Mouse (Mus musculus) retina, adult 2 months (tissue): ENCODE results near the gene Sp3.
A peak's percentile ranks its signal among the peaks of the same experiment; 100 is the strongest.
"Not testable (repeated sequence)": the region's sequence is repeated elsewhere in the genome, so short reads cannot be mapped to it uniquely, and the experiment has no call there.

Source experiments
- DNase-seq: peaks from one replicate; pipeline ENCODE4 v3.0.0-alpha.2; 2012; ENCODE audit warnings: low read depth, low spot score

The Sp3 gene

GRCm38 (mm10) chr2:72992497-72992896, 12.3 kb upstream of the Sp3 start:
- DNase-seq = no peak

- DNase-seq = not testable (repeated sequence)
Measured at GRCm38 (mm10) chr2:72988945-72989344, 8.7 kb upstream of the Sp3 start.

GRCm38 (mm10) chr2:72986616-72987015, 6.4 kb upstream of the Sp3 start, which contains the start of gene Gm11084:
Gene Gm11084 (minus strand): TSS chr2:72986716.
- DNase-seq = no peak

- DNase-seq = no peak
Measured at GRCm38 (mm10) chr2:72985516-72985915, 5.3 kb upstream of the Sp3 start.

- DNase-seq = no peak
Measured at GRCm38 (mm10) chr2:72984806-72985205, 4.6 kb upstream of the Sp3 start.

- DNase-seq = no peak
Measured at GRCm38 (mm10) chr2:72983211-72983610, 3.0 kb upstream of the Sp3 start.

GRCm38 (mm10) chr2:72982110-72982785, 2.0 kb upstream of the Sp3 start:
- DNase-seq = no peak

GRCm38 (mm10) chr2:72981441-72982109, 1.3 kb upstream of the Sp3 start:
- no peak for DNase-seq

- no peak for DNase-seq
Measured at GRCm38 (mm10) chr2:72981075-72981420, 802 bp upstream of the Sp3 start.

GRCm38 (mm10) chr2:72979659-72980071, 581 bp downstream of the Sp3 start:
- peak; percentile 46 for DNase-seq

- peak; percentile 74 for DNase-seq
Measured at GRCm38 (mm10) chr2:72978901-72979658, 1.2 kb downstream of the Sp3 start.

GRCm38 (mm10) chr2:72978473-72978872, 1.8 kb downstream of the Sp3 start:
- peak; percentile 15 for DNase-seq

- DNase-seq = no peak
Measured at GRCm38 (mm10) chr2:72977272-72977671, 3.0 kb downstream of the Sp3 start.

GRCm38 (mm10) chr2:72976036-72976435, 4.2 kb downstream of the Sp3 start:
- no peak for DNase-seq

GRCm38 (mm10) chr2:72970831-72971230, 9.4 kb downstream of the Sp3 start:
- DNase-seq = no peak

- no peak for DNase-seq
Measured at GRCm38 (mm10) chr2:72970302-72970701, 9.9 kb downstream of the Sp3 start.

- no peak for DNase-seq
Measured at GRCm38 (mm10) chr2:72968536-72968935, 11.7 kb downstream of the Sp3 start.

- no peak for DNase-seq
Measured at GRCm38 (mm10) chr2:72965450-72965849, 14.8 kb downstream of the Sp3 start.

GRCm38 (mm10) chr2:72956415-72956814, 23.8 kb downstream of the Sp3 start:
- DNase-seq = no peak

GRCm38 (mm10) chr2:72952979-72953378, 27.3 kb downstream of the Sp3 start:
- no peak for DNase-seq

GRCm38 (mm10) chr2:72935937-72936336, 44.3 kb downstream of the Sp3 start:
- DNase-seq = no peak

- no peak for DNase-seq
Measured at GRCm38 (mm10) chr2:72932186-72932585, 48.1 kb downstream of the Sp3 start.

GRCm38 (mm10) chr2:72924981-72925380, 55.3 kb downstream of the Sp3 start:
- no peak for DNase-seq
